Mouse (Mus musculus) embryonic facial prominence, embryonic 14.5 days (tissue): Measurements from ENCODE around the gene Slc35a5. TPM values are rescaled to one million over a fixed set of nuclear protein-coding genes. Genes with fewer than 3 reads are reported as not detected.

ENCODE experiments used
- ATAC-seq: fragments of 200-750 bp; cut with Nextera tagmentation; 2 replicates; pipeline ENCODE4 v1.8.0; 2017; ENCODE audit warnings: low read depth, moderate number of reproducible peaks, moderate TSS enrichment
- DNase-seq: peaks from one replicate; pipeline ENCODE4 v3.0.0-alpha.2; 2015; ENCODE audit warnings: low spot score
- H3K27ac ChIP-seq: fragments of 300-500 bp; sonication (generic); replicated peaks from 2 replicates; pipeline ENCODE4 v1.5.1; 2014; ENCODE audit warnings: low read depth, mild to moderate bottlenecking, low read length, moderate library complexity
- H3K27me3 ChIP-seq: fragments of 300-500 bp; sonication (generic); replicated peaks from 2 replicates; pipeline ENCODE4 v1.6.1; 2014; ENCODE audit warnings: low read length; ENCODE audit not compliant: control insufficient read depth, insufficient read depth
- H3K36me3 ChIP-seq: fragments of 300-500 bp; sonication (generic); 2 replicates; pipeline ENCODE4 v1.6.1; 2014; ENCODE audit warnings: low read length, mixed read lengths; ENCODE audit not compliant: control insufficient read depth, insufficient read depth
- H3K4me1 ChIP-seq: fragments of 300-500 bp; sonication (generic); 2 replicates; pipeline ENCODE4 v1.6.1; 2014; ENCODE audit warnings: antibody characterized with exemption, low read length; ENCODE audit not compliant: control insufficient read depth, insufficient read depth
- H3K4me2 ChIP-seq: fragments of 300-500 bp; sonication (generic); 2 replicates; pipeline ENCODE4 v1.6.1; 2014; ENCODE audit warnings: low read depth, mild to moderate bottlenecking, low read length, moderate library complexity, mixed read lengths
- H3K4me3 ChIP-seq: fragments of 300-500 bp; sonication (generic); 2 replicates; pipeline ENCODE4 v1.5.1; 2014; ENCODE audit warnings: low read depth, mild to moderate bottlenecking, low read length
- H3K9ac ChIP-seq: fragments of 300-500 bp; sonication (generic); 2 replicates; pipeline ENCODE4 v1.6.1; 2014; ENCODE audit warnings: low read depth, mild to moderate bottlenecking, low read length, moderate library complexity, mixed read lengths
- H3K9me3 ChIP-seq: fragments of 300-500 bp; sonication (generic); 2 replicates; pipeline ENCODE4 v1.6.1; 2016; ENCODE audit warnings: low read length; ENCODE audit not compliant: control insufficient read depth
- WGBS: fragments of 180-500 bp; shearing (Covaris S2); extraction: QIAGEN DNeasy Blood & Tissue Kit; methylation state at CpG from one replicate; pipeline ENCODE4 v1.1.7; 2014; 5-methylcytosine and 5-hydroxymethylcytosine counted together
- polyA plus RNA-seq: library from polyadenylated mRNA; unstranded; fragments of >200 nt; fragmentation: Nextera tagmentation; extraction: Ambion mirVana; gene quantifications from 2 replicates; pipeline ENCODE4 v1.2.1, GENCODE M21; 2014

The Slc35a5 gene
- 17.1 TPM in 2 replicates for polyA plus RNA-seq

DNA sequence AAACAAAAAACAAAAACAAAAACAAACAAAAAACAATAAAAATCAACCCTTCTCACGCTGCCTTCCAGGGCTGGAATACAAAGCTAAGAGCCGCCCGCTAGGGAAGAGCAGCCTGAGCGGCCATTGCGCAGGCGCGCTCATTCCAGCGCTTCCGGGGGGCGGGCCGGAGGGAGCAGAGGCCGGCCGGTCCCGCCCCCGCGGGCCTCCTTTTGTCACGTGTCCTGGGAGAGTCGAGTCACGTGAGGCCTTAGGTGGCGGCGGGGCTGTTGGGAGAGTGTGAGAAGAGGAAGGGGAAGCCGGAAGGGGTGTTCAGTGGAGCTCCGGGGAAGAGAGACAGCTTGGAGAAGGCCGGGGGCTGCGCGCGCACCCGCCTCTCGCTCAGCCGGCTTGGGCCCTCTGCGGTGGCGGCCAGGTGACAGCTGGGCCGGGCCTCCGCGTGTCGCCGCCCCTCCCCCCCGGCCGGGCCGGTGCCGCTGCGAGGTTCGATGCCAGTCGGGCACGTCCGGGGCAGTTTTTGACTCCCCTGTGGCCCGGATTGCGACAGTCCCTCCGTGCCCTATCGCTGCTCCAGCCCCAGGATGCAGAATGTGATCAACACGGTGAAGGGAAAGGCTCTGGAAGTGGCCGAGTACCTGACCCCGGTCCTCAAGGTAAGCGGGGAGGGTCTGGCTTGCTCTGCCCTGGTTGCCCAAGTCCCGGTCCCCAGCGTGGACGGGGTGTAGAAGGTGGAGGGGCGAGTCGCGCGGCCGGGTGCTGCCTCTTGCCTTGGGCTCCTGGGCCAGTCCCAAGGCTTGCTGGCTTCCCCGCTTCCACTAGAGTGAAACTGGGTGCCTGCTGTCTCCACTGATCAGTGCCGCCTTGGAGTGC is at the start of gene Slc35a5, which contains the start of gene Atg3:
Gene Slc35a5, minus strand, starts transcription at position 185 of the 867 bp plus-strand sequence.
Gene Atg3, plus strand, starts transcription at position 264 of the 867 bp plus-strand sequence.
- Histone ChIP-seq H3K4me1 (peaks cover 14% of the 10 kb centered on the region), H3K4me2 (peak within 1 kb of the TSS; percentile 73), H3K27ac (peak within 1 kb of the TSS; percentile 88), H3K27me3 (no peaks in the 10 kb centered on the region), H3K9me3 (no peaks in the 10 kb centered on the region), H3K36me3 (0 out of 2 replicates have a peak, but pooled peaks cover 4% of the 10 kb centered on the region), H3K9ac (peak within 1 kb of the TSS; percentile 86), H3K4me3 (peak within 1 kb of the TSS; percentile 81)
- ATAC-seq: peak; percentile 98
- DNase-seq: peak; percentile 99
- WGBS: under 1% methylated on average over 31 of the region's 64 CpGs

DNA sequence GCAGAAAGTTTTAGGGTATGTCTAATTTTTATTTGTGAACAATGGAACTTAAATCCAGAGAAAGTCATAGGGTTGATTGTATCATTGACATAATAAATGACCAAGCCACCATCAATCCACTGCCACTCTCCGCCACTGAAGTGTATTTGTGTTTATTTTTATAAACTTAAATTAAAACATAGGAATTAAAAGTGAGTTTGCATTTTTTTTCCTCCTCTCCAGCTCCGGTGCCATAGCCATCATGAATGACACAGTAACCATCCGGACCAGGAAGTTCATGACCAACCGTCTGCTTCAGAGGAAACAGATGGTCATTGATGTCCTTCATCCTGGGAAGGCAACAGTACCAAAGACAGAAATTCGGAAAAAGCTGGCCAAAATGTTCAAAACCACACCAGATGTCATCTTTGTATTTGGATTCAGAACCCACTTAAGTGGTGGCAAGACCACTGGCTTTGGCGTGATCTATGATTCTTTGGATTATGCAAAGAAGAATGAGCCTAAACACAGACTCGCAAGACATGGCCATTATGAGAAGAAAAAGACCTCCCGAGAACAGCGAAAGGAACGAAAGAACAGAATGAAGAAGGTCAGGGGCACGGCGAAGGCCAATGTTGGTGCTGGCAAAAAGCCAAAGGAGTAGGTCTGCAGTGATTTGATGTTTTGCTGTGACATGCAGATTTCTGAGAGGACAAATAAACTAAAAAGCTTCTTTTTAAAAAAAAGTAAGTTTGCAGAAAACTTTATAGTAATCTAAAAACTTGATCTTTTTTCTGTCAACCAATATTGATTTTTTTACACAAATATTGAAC is 46.6 kb upstream of the Slc35a5 start:
- H3K36me3 ChIP-seq: no peaks in the 10 kb centered on the region
- H3K9me3 ChIP-seq: no peaks in the 10 kb centered on the region
- 80% methylated on average over 12 of the region's 12 CpGs for WGBS
- H3K27ac ChIP-seq: no peak overlapping the region
- ATAC-seq: no peak
- no peaks in the 10 kb centered on the region for H3K4me1 ChIP-seq
- no peak overlapping the region for H3K4me3 ChIP-seq
- H3K9ac ChIP-seq: no peak overlapping the region
- no peak overlapping the region for H3K4me2 ChIP-seq
- H3K27me3 ChIP-seq: no peaks in the 10 kb centered on the region
- no peak for DNase-seq

DNA sequence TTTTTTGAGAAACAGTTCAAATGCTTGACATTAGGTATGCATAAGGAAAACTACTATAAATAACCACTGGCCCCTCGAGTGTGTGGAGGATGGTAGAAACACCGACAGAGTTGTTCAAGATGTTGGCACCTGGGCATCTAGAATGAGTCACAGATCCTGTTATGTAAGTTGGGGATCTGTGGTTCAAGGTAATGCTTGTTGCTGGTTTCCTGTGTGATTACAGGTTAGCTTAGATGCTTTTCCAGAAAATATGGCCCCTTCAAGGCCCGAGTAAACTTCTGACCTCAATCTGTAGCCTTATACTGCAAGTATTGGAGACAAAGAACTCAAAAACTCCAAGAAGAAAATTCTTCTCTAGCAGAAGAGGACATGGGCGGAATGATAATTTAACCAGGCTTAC is 45.9 kb upstream of the Slc35a5 start:
- no peaks in the 10 kb centered on the region for H3K9me3 ChIP-seq
- H3K36me3 ChIP-seq: no peaks in the 10 kb centered on the region
- H3K27me3 ChIP-seq: no peaks in the 10 kb centered on the region
- WGBS: 83% methylated on average over 4 of the region's 4 CpGs
- no peaks in the 10 kb centered on the region for H3K4me1 ChIP-seq
- H3K4me2 ChIP-seq: no peak overlapping the region
- DNase-seq: no peak
- no peak overlapping the region for H3K9ac ChIP-seq
- no peak overlapping the region for H3K4me3 ChIP-seq
- H3K27ac ChIP-seq: no peak overlapping the region
- no peak for ATAC-seq

DNA sequence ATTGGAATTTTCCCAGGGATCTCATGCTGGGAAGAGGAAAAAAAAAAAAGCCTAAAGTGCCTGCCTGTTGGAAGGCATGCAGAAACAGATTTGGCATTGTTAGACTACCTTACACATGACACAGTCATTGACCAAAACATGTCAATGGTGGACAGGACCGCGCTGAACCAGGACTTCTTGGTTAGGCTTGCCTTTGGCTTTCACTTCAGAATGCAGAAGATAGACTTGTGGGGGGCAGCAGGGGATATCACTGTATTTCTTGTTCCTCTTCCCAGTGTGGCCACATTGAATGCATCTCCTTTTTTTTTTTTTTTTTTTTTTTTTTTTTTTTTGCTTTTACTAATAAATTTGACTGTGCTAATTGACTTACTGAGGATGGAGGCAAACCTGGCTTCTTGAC is 42.9 kb upstream of the Slc35a5 start:
- Histone ChIP-seq H3K9ac (no peak overlapping the region), H3K9me3 (no peaks in the 10 kb centered on the region), H3K36me3 (no peaks in the 10 kb centered on the region), H3K4me2 (no peak overlapping the region), H3K4me3 (no peak overlapping the region), H3K27ac (no peak overlapping the region), H3K4me1 (no peaks in the 10 kb centered on the region), H3K27me3 (no peaks in the 10 kb centered on the region)
- ATAC-seq (no peak), DNase-seq (no peak)
- WGBS: 91% methylated on average over 2 of the region's 2 CpGs

DNA sequence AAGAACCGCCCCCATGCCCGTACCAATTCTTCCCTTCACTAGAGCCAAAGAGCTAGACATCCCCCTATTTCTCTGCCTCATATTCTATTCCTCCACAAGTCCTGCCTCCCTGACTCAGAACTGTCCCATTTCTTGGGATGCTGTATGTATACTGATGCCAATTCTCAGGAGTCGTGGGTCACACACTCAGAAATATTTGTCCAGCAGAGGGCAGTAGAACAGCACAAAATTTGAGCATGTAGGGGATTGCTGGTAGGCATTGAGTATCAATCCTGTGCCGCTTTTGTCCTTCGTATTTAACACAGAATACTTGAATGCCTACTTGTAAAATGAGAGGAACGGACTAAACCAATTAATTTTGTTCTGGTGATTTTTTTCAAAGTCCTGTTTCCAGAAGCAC is 38.3 kb upstream of the Slc35a5 start:
- no peak overlapping the region for H3K27ac ChIP-seq
- H3K27me3 ChIP-seq: no peaks in the 10 kb centered on the region
- H3K4me1 ChIP-seq: no peaks in the 10 kb centered on the region
- H3K4me3 ChIP-seq: no peak overlapping the region
- no peak overlapping the region for H3K9ac ChIP-seq
- no peaks in the 10 kb centered on the region for H3K36me3 ChIP-seq
- no peaks in the 10 kb centered on the region for H3K9me3 ChIP-seq
- WGBS: 34% methylated on average over 6 of the region's 6 CpGs
- no peak overlapping the region for H3K4me2 ChIP-seq
- DNase-seq (peak; percentile 89), ATAC-seq (peak; percentile 84)

DNA sequence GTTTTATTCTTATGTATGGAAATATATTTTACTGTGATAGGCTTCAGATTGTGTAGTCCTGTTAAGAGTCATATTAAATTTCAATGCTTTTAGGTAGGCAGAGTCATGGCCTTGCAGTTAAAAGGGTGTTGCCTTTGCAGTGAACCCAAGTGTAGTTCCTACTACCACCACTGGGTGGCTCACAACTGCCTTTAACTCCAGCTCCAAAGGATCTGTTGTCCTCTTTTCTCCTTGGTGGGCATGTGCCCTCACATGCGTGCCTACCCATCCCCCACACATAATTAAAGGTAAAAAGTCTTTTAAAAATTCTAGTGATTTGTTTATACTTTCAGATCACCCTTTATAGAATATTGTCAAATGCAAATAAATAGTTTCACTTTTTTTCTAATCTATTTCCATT is 34.1 kb upstream of the Slc35a5 start:
- Histone ChIP-seq H3K9me3 (no peaks in the 10 kb centered on the region), H3K4me2 (no peak overlapping the region), H3K27me3 (no peaks in the 10 kb centered on the region), H3K4me1 (no peaks in the 10 kb centered on the region), H3K36me3 (peaks cover 12% of the 10 kb centered on the region), H3K27ac (no peak overlapping the region), H3K4me3 (no peak overlapping the region), H3K9ac (no peak overlapping the region)
- 4% methylated on average over 1 of the region's 1 CpGs for WGBS
- ATAC-seq (0 out of 2 replicates have a peak, but pooled peaks have one; percentile 50), DNase-seq (peak; percentile 75)

DNA sequence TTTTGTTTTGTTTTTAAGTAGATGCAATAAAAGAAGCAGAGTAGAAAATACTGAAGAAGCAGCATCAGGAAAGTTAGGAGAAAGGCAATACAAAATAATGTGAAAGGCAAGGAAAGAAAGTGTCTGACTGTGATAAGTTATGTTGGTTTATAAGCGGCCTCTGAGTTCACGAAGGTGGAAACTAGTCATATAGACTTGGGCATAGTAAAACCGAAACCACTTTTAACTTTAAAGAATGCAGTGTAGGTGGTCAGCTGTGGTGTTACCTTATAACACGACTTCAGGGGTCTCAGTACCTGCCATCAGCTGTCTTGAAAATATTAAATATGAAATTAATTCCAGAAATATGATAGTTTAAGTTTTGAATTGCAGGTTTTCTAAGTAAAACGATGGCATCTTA is 23.3 kb upstream of the Slc35a5 start:
- no peaks in the 10 kb centered on the region for H3K9me3 ChIP-seq
- DNase-seq (no peak), ATAC-seq (no peak)
- H3K4me1 ChIP-seq: no peaks in the 10 kb centered on the region
- H3K27ac ChIP-seq: no peak overlapping the region
- H3K27me3 ChIP-seq: no peaks in the 10 kb centered on the region
- peaks cover 25% of the 10 kb centered on the region; the same call in 1 of the 2 replicates for H3K36me3 ChIP-seq
- H3K4me3 ChIP-seq: no peak overlapping the region
- WGBS: 87% methylated on average over 5 of the region's 5 CpGs
- no peak overlapping the region for H3K9ac ChIP-seq
- no peak overlapping the region for H3K4me2 ChIP-seq

DNA sequence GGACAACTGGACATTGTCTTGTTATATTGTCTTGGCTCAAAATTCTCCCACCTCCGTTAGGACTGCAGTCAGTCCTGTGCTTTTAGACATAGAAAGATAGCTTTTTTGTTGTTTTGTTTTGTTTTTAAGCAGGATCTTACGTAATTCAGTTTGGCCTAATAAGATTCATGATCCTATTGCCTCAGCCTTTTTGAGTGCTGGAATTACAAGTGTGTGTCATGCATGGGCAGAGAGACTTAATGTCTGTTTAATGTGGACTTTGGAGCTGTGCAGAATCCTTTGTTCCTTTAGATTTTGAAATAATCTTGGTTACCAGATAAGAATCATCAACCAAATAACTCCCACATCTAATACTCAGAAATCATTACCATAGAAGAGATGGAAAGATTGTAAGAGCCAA is 20.0 kb upstream of the Slc35a5 start:
- Histone ChIP-seq H3K4me3 (no peak overlapping the region), H3K9me3 (no peaks in the 10 kb centered on the region), H3K36me3 (peaks cover 24% of the 10 kb centered on the region), H3K27ac (no peak overlapping the region), H3K27me3 (no peaks in the 10 kb centered on the region), H3K9ac (no peak overlapping the region), H3K4me2 (no peak overlapping the region), H3K4me1 (no peaks in the 10 kb centered on the region)
- no peak for DNase-seq
- 94% methylated on average over 2 of the region's 2 CpGs for WGBS
- no peak for ATAC-seq
